Mouse (Mus musculus): ENCODE measurements at regions not wholly inside any gene's neighbourhood (a gene's known extent, or its start where the extent isn't known, plus 50 kb on each side); places are given as distances from the start of the nearest gene placed in this dataset.

- no peaks in the 10 kb centered on the region for H3K9me3 ChIP-seq (replicated peaks; ENCODE audit: insufficient read depth, low read length)
- no peaks in the 10 kb centered on the region for H3K36me3 ChIP-seq (ENCODE audit: control insufficient read depth in 1 of 2, insufficient read depth in 2 of 2, low read length in 2 of 2)
- no peak overlapping the region for H3K9ac ChIP-seq (ENCODE audit: control insufficient read depth, low read depth, low read length, poor library complexity, severe bottlenecking)
- TF ChIP-seq ZMIZ1 (IDR thresholded peaks at IDR 0.05; ENCODE audit: low read depth, low read length) (no peak), NRF1 (IDR thresholded peaks at IDR 0.05; ENCODE audit: insufficient read depth, low read depth, low read length, poor library complexity, severe bottlenecking) (no peak), MYB (IDR thresholded peaks at IDR 0.05; ENCODE audit: low read depth, low read length) (no peak), ETS1 (IDR thresholded peaks at IDR 0.05; ENCODE audit: low read depth, low read length) (no peak), BHLHE40 (IDR thresholded peaks at IDR 0.05; ENCODE audit: borderline replicate concordance, low read depth, low read length) (no peak), TCF12 (IDR thresholded peaks at IDR 0.05; ENCODE audit: low read depth, low read length) (no peak), POLR2AphosphoS2 (IDR thresholded peaks at IDR 0.05; ENCODE audit: low read length) (no peak)
- no peaks in the 10 kb centered on the region for H3K4me1 ChIP-seq (ENCODE audit: control insufficient read depth in 1 of 2, insufficient read depth in 2 of 2, low read length in 2 of 2)
- H3K79me2 ChIP-seq (ENCODE audit: control insufficient read depth, insufficient read depth, low read length, poor library complexity), result no peaks in the 10 kb centered on the region
- H3K4me3 ChIP-seq (ENCODE audit: control insufficient read depth in 1 of 2, insufficient read depth in 1 of 2, low read depth in 2 of 2, low read length in 2 of 2), result no peak overlapping the region
- H3K27ac ChIP-seq (ENCODE audit: control insufficient read depth, low read depth, low read length), result no peak overlapping the region
- DNase-seq (ENCODE audit: low read depth, low spot score), result no peak
- no peaks in the 10 kb centered on the region for H3K27me3 ChIP-seq (ENCODE audit: control insufficient read depth in 1 of 2, insufficient read depth in 2 of 2, low read length in 2 of 2)
These were observed 124.2 kb upstream of the Gnai1 start for GRCm38 (mm10) chr5:18484376-18484775.

DNA sequence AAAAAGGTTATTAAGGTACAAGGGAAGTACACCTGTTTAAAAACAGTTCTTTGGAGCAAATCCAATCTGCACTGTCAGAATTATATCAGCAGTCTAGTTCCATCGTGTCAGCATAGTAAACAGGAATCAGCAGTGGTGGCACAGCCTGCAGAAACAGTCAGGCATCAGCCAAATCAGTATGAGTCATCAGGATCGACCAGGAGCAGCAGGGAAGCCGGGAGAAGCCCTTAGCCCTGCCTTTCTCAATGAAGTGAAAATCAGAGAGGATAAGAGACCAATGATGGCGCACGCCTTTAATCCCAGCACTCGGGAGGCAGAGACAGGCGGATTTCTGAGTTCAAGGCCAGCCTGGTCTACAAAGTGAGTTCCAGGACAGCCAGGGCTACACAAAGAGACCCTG lies 118.3 kb upstream of the Gnai1 start:
- DNase-seq (ENCODE audit: low read depth, low spot score), result no peak
- no peak for TF ChIP-seq TCF12 (IDR thresholded peaks at IDR 0.05; ENCODE audit: low read depth, low read length)
- TF ChIP-seq CTCF (IDR thresholded peaks at IDR 0.05 in 2 of 3, conservative IDR thresholded peaks at IDR 0.05 in 1 of 3; ENCODE audit: control insufficient read depth in 1 of 3, insufficient read depth in 1 of 3, low read depth in 2 of 3, low read length in 3 of 3, poor library complexity in 1 of 3, severe bottlenecking in 1 of 3), result no peak
- no peak for TF ChIP-seq EP300 (IDR thresholded peaks at IDR 0.05; ENCODE audit: low read depth in 1 of 2, low read length in 2 of 2)
- TF ChIP-seq CHD2 (IDR thresholded peaks at IDR 0.05; ENCODE audit: low read length), result no peak
- no peak for TF ChIP-seq TAL1 (IDR thresholded peaks at IDR 0.05; ENCODE audit: low read length)
- no peak for TF ChIP-seq KAT2A (conservative IDR thresholded peaks at IDR 0.05; ENCODE audit: low read depth, low read length)
- TF ChIP-seq POLR2AphosphoS5 (IDR thresholded peaks at IDR 0.05; ENCODE audit: borderline replicate concordance, low read depth, low read length), result no peak
- no peak for TF ChIP-seq MYB (IDR thresholded peaks at IDR 0.05; ENCODE audit: low read depth, low read length)
- no peak for TF ChIP-seq HCFC1 (IDR thresholded peaks at IDR 0.05; ENCODE audit: low read depth, low read length)
- TF ChIP-seq ELF1 (IDR thresholded peaks at IDR 0.05; ENCODE audit: low read depth, low read length), result no peak
- TF ChIP-seq GABPA (IDR thresholded peaks at IDR 0.05; ENCODE audit: low read depth, low read length), result no peak
- no peak for TF ChIP-seq BHLHE40 (IDR thresholded peaks at IDR 0.05; ENCODE audit: borderline replicate concordance, low read depth, low read length)
- TF ChIP-seq MAZ (IDR thresholded peaks at IDR 0.05; ENCODE audit: low read depth, low read length), result no peak
- TF ChIP-seq GATA1 (IDR thresholded peaks at IDR 0.05; ENCODE audit: low read depth, low read length), result no peak
- TF ChIP-seq MAFK (IDR thresholded peaks at IDR 0.05; ENCODE audit: borderline replicate concordance, low read depth, low read length), result no peak
- no peak for TF ChIP-seq RCOR1 (IDR thresholded peaks at IDR 0.05; ENCODE audit: low read depth, low read length)
- no peak for TF ChIP-seq MXI1 (IDR thresholded peaks at IDR 0.05; ENCODE audit: low read depth, low read length)
- no peak for TF ChIP-seq CHD1 (IDR thresholded peaks at IDR 0.05; ENCODE audit: low read depth, low read length)
- Histone ChIP-seq H3K9ac (ENCODE audit: control insufficient read depth, low read depth, low read length, poor library complexity, severe bottlenecking) (no peak overlapping the region), H3K4me3 (ENCODE audit: control insufficient read depth in 1 of 2, insufficient read depth in 1 of 2, low read depth in 2 of 2, low read length in 2 of 2) (no peak overlapping the region), H3K9me3 (replicated peaks; ENCODE audit: insufficient read depth, low read length) (no peaks in the 10 kb centered on the region), H3K79me2 (ENCODE audit: control insufficient read depth, insufficient read depth, low read length, poor library complexity) (no peaks in the 10 kb centered on the region), H3K4me1 (ENCODE audit: control insufficient read depth in 1 of 2, insufficient read depth in 2 of 2, low read length in 2 of 2) (no peaks in the 10 kb centered on the region), H3K36me3 (ENCODE audit: control insufficient read depth in 1 of 2, insufficient read depth in 2 of 2, low read length in 2 of 2) (no peaks in the 10 kb centered on the region), H3K27me3 (ENCODE audit: control insufficient read depth in 1 of 2, insufficient read depth in 2 of 2, low read length in 2 of 2) (no peaks in the 10 kb centered on the region; a peak in 1 of 4 replicates), H3K27ac (ENCODE audit: control insufficient read depth, low read depth, low read length) (no peak overlapping the region)
